Mouse (Mus musculus) cerebral cortex, adult 2 months (tissue): ENCODE results near the gene Snurf.

ENCODE experiments used
- WGBS: fragments of 180-500 bp; shearing (Covaris S2); methylation state at CpG from one replicate; pipeline ENCODE4 v1.1.7; 2018; 5-methylcytosine and 5-hydroxymethylcytosine counted together

Snurf gene

DNA sequence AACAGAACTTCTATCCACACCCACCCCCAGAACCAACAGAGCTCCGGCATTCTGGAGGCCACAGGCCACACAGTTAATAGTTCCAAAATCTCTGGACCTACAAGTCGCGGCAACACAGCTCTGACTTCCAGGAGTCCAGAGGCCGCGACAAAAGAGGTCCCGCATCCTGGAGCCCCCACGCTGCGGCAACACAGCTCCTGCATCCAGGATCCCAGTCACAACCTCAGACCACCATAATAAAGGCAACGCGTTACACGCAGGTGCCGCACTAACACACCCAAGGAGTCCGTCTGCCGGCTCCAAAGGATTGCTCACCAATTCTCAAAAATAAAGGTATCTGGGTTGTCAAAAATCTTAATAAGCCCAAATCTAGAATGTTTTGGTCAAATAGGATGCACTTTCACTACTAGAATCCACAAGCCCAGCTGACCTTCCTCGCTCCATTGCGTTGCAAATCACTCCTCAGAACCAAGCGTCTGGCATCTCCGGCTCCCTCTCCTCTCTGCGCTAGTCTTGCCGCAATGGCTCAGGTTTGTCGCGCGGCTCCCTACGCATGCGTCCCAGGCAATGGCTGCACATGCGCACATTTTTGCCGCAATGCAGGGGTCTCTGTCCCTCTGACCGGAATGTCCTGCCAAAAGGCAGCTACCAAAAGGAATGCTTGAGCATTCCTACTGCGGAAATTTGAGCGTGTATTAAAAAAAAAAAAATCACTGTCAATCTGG lies at the start of gene Snurf, which contains the start of gene Gm38393:
Snurf (minus strand) TSS at position 444 of the 725 bp plus-strand sequence.
Gm38393 (minus strand) TSS at position 459 of the 725 bp plus-strand sequence.
- 48% methylated on average over 30 of the region's 30 CpGs for WGBS

DNA sequence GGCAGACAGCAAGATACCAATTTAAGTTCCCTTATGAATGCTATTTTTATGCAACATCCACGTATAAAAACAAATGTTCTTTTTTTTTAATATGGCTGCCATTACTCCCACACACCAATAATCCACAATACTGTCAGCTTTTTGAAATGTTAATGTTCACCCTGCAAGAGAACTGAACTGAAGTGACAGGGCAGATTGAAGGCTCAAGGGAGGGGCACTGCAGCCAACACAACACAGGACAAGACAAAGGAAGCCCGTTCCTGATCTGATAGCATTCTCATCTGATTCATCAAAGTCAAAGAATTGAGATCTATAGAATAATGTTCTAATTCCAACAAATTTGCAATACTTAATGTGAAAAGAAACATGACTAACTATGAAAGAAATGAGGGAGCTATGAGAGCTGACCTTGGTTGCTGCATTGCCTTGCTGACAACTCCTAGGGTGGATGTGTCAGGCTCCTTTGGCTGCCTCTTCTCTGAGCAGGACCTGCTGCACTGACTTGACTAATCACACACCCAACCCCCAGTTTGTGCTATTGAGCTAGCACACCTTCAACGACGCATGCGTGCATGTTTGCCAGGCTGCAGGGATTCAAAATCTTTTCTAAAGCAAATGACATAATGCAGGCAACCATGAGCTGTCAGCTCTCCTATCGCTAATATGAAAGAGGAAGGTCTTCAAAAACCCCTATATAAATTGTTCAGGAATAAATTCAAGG lies 42.8 kb upstream of the Snurf start:
- WGBS: 66% methylated on average over 6 of the region's 6 CpGs

DNA sequence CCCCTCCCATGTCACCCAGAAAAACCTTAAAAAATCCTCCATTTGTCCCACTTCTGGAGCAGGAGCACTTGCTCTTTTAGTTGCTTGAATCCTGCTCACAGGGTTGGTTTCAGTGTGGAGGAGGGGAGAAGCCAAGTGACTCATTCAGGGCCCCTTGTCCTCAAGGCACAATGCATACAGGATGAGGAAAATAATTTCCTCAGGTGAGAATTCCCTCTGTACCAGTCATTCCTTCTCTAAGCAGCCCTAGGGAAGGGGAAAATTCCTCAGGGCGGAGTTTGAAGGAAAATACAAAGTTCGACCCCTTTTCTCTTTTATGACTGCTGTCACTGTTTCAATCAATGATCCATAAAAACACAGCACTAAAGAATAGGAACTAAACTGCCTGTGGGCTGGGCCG lies 8.3 kb upstream of the Snurf start:
- WGBS: 81% methylated on average over 3 of the region's 3 CpGs

DNA sequence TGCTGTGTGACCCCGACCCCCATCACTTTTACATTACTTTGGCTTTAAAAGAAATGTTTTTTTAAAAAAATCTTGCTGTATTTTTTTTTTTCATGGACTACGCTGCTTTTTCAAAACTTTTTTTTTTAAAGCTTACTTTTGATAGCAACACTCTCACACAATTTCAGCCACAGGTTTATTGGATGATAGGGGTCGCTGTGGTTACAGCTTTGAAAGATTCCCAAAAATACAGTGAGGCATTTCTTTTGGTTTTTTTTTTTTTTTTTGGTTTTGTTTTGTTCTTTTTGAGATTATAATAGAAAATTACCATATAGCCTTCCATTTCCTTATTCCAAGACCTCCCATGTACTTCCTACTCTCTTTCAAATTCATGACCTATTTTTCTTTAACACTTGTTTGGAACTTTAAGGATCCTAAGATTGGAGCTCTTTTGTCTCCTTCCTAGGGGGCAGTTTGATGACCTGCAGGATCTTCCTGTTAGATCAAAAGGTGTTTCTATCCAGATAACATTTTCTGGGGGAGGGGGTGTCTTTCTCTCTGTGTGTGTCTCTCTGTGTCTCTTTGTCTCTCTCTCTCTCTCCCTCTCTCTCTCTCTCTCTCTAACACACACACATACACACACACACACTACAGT lies 3.0 kb upstream of the Snurf start:
- 51% methylated on average over 3 of the region's 3 CpGs for WGBS

DNA sequence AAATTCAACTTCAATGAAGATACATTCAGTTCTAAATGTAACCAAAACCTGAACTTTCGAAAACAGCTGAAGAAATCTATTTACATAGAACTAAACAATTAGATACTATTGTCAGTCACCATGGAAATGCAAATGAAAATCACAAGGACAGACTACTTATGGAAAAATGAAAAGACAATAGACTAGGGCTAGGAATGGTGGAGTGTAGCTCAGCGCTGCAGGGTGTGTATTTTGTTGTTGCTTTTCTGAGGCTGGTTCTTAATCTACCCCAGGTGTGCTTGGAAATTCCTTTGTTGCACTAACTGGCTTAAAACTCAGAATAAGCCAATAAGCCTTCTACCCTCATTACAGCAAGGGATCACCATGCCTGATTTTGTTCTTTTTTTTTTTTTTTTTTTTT lies 1.4 kb upstream of the Snurf start:
- WGBS: 46% methylated on average over 2 of the region's 2 CpGs

DNA sequence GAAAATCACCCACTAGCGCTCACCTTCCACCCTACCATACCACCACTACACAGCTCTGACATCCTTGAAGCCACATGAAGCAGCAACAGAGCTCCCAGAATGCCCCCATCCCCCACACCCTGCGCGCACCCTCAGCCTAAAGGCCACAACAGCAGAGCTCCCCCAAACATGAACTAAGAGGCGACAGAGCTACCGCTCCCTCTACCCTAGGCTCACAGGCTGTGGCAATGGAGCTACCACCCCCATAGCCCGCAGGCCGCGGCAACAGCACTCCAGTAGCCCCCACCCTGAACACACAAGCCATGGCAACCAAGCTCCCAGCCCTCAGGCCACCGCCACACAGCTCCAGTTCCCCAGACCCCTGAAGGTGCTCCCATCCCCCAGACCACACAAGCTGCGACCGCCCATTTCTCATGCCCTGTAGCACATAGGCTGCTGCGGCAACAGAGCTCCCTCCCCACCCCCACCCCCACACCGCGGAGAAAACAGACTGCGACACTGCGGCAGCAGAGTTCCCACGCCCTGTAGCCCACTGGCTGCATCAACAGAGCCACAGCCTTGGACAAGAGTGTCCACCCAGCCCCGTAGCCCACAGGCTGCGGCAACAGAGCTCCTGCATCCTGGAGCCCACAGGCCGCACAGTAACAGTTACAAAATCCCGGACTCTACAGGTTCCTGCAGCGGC lies 786 bp downstream of the Snurf start:
- WGBS: 50% methylated on average over 22 of the region's 22 CpGs

DNA sequence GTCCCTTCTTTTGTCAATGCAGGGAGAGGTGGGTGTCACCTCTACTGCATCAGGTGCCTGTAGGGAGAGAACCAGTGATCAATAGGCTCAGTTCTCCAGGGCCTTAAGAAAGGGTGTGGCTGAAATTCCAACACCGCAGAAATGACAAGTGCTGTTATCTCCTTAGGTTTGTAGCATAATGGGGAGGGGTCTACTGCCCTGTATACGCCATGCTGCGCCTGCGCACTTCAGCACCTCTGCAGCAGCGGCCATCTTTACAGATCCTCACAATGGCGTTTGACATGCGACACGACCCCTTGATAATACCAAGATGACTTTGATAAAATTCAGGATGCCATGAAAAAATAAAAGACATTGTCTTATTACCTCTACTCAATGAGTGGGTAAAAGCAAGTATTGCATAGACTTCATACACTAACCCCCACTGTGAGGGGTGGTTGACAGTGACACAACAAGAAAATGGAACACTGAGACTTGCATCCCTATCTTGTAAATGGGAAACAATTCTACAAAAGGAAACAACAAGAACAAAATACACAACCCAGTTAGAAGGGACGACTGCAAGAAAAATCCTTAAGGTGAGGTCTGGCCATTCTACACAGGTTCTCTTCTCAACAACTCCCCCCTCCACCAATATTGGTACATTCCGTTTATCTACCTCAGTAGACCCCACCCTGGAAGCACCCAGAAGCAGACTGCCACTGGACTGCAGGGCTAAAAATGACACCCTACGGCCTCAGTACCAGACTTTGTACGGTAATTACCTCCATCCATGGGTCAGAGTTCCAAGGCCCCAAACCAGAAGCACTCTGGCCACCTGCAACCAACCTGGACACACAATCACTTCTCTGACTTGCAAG lies 1.6 kb downstream of the Snurf start:
- 58% methylated on average over 12 of the region's 12 CpGs for WGBS

DNA sequence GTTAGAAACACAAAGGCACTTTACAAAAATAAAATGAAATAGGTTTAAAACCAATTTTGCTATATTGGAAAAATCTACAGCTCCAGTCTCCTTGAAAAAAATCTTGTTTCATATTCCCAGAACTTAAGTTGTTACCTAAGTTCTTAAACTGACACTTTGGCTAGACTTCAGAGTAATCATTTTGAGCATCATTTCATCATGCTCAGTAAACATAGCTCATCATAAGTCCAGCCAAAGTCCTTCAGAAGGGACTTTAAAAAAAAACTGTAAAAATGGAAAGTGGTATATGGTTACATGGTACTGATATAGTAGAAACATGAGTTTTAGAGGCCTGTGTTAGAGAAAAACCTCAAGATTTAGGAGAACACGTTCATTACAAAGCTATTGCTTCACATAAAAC lies 26.2 kb downstream of the Snurf start:
- 51% methylated on average over 1 of the region's 1 CpGs for WGBS
